Mouse (Mus musculus) MEL (cell line): ENCODE data around the gene Ctcf.

Experiments used
- BHLHE40 ChIP-seq: IDR thresholded peaks from 2 replicates; pipeline ENCODE4 v1.6.1; 2012; ENCODE audit warnings: low read depth, mild to moderate bottlenecking, inconsistent platforms, low read length, improper control_type of control experiment, borderline replicate concordance
- CTCF ChIP-seq, 3 experiments: IDR thresholded peaks in 2 of 3; conservative IDR thresholded peaks in 1 of 3; 2 replicates each; pipeline ENCODE4 v1.5.1; 2011 to 2012; ENCODE audit warnings: low read length in 3 of 3, low read depth in 2 of 3, mild to moderate bottlenecking in 2 of 3, improper control_type of control experiment in 1 of 3, inconsistent platforms in 1 of 3, mixed read lengths in 1 of 3, moderate library complexity in 1 of 3; ENCODE audit not compliant: control insufficient read depth in 1 of 3, insufficient read depth in 1 of 3, poor library complexity in 1 of 3, severe bottlenecking in 1 of 3
- GABPA ChIP-seq: IDR thresholded peaks from 2 replicates; pipeline ENCODE4 v1.6.1; 2012; ENCODE audit warnings: low read depth, mild to moderate bottlenecking, inconsistent platforms, low read length, improper control_type of control experiment, moderate library complexity
- JUND ChIP-seq: IDR thresholded peaks from 2 replicates; pipeline ENCODE4 v1.6.1; 2011; ENCODE audit warnings: low read depth, mild to moderate bottlenecking, improper control_type of control experiment, low read length
- MAX ChIP-seq: IDR thresholded peaks from 2 replicates; pipeline ENCODE4 v1.6.1; 2011; ENCODE audit warnings: low read length, improper control_type of control experiment
- MXI1 ChIP-seq: IDR thresholded peaks from 2 replicates; pipeline ENCODE4 v1.6.1; 2011; ENCODE audit warnings: mild to moderate bottlenecking, low read depth, low read length, improper control_type of control experiment
- POLR2A ChIP-seq, 2 experiments: IDR thresholded peaks; 2 replicates each; pipeline ENCODE4 v1.6.1; 2011 to 2012; ENCODE audit warnings: low read length in 2 of 2, mild to moderate bottlenecking in 2 of 2, control low read depth in 1 of 2, improper control_type of control experiment in 1 of 2, low read depth in 1 of 2, moderate library complexity in 1 of 2; ENCODE audit not compliant: control insufficient read depth in 1 of 2, insufficient read depth in 1 of 2, poor library complexity in 1 of 2
- POLR2AphosphoS5 ChIP-seq: IDR thresholded peaks from 2 replicates; pipeline ENCODE4 v1.6.1; 2012; ENCODE audit warnings: low read depth, borderline replicate concordance, mild to moderate bottlenecking, inconsistent platforms, low read length, moderate library complexity, mixed read lengths

GRCm38 (mm10) chr8:105657641-105658040 is 21.3 kb downstream of the Ctcf start:
- TF ChIP-seq CTCF (IDR thresholded peaks at IDR 0.05 in 2 of 3, conservative IDR thresholded peaks at IDR 0.05 in 1 of 3; ENCODE audit: control insufficient read depth in 1 of 3, insufficient read depth in 1 of 3, low read depth in 2 of 3, low read length in 3 of 3, poor library complexity in 1 of 3, severe bottlenecking in 1 of 3) (no peak), POLR2A (IDR thresholded peaks at IDR 0.05; ENCODE audit: control insufficient read depth in 1 of 2, insufficient read depth in 1 of 2, low read depth in 1 of 2, low read length in 2 of 2, poor library complexity in 1 of 2) (no peak), POLR2AphosphoS5 (no peak), BHLHE40 (no peak), GABPA (no peak), MAX (no peak), MXI1 (no peak), JUND (no peak)
